Mouse (Mus musculus) mouse trophoblast stem cell (cell line): ENCODE measurements around the gene Prl3b1.

Experiments
- in situ Hi-C, 2 experiments: fragments of 300-500 bp; cut with MseI, MboI; formaldehyde crosslinking; loops; 2 replicates in 1 of 2; 3 replicates in 1 of 2; pipeline ENCODE4 v1.15.1; 2025

Gene Prl3b1

GRCm38 (mm10) chr13:27241547-27241946, at the start of gene Prl3b1:
Gene Prl3b1 (plus strand): TSS chr13:27241847.
- in situ Hi-C loops = no loop called here

GRCm38 (mm10) chr13:27196359-27196758, 45.3 kb upstream of the Prl3b1 start, which contains the start of gene Prl3c1:
Gene Prl3c1 (plus strand): TSS chr13:27196659.
- in situ Hi-C loops = no loop called here

GRCm38 (mm10) chr13:27259136-27259535, 17.5 kb downstream of the Prl3b1 start, which contains the start of gene Prl3a1:
Gene Prl3a1 (plus strand): TSS chr13:27259436.
- in situ Hi-C loops = no loop called here
